Mouse (Mus musculus) small intestine, adult 2 months (tissue): ENCODE data around the gene Dapk2.

Experiments
- CTCF ChIP-seq: fragments of 200-500 bp; IDR thresholded peaks from 2 replicates; pipeline ENCODE4 v1.5.1; 2012; ENCODE audit warnings: low read depth, mild to moderate bottlenecking, control low read depth, inconsistent platforms, low read length, moderate library complexity, mixed read lengths; ENCODE audit not compliant: insufficient replicate concordance, insufficient read length; ENCODE audit errors: extremely low read depth
- POLR2A ChIP-seq: fragments of 200-500 bp; IDR thresholded peaks from 2 replicates; pipeline ENCODE4 v1.6.1; 2012; ENCODE audit warnings: low read depth, mild to moderate bottlenecking, control low read depth, inconsistent platforms, low read length, moderate library complexity

- no peak for TF ChIP-seq CTCF
- no peak for TF ChIP-seq POLR2A
These were observed 9.2 kb downstream of the Dapk2 start for GRCm38 (mm10) chr9:66167222-66167621.
